Mouse (Mus musculus): ENCODE measurements at regions not wholly inside any gene's neighbourhood (a gene's known extent, or its start where the extent isn't known, plus 50 kb on each side); places are given as distances from the start of the nearest gene placed in this dataset.
A peak's percentile ranks its signal among the peaks of the same experiment; 100 is the strongest.

GRCm38 (mm10) chr15:3685254-3685653 lies 102.0 kb upstream of the Ghr start:
- DNase-seq (ENCODE audit: low spot score) = no peak

- DNase-seq (ENCODE audit: low spot score) = peak; percentile 4
Observed at GRCm38 (mm10) chr15:3677026-3677425, 93.7 kb upstream of the Ghr start.

GRCm38 (mm10) chr15:3672586-3672985 lies 89.3 kb upstream of the Ghr start:
- DNase-seq (ENCODE audit: low spot score) = no peak

- no peak for DNase-seq (ENCODE audit: low spot score)
Observed at GRCm38 (mm10) chr15:3671169-3671568, 87.9 kb upstream of the Ghr start.

- DNase-seq (ENCODE audit: low spot score) = no peak
Observed at GRCm38 (mm10) chr15:3669411-3669810, 86.1 kb upstream of the Ghr start.

- DNase-seq (ENCODE audit: low spot score) = no peak
Observed at GRCm38 (mm10) chr15:3668863-3669262, 85.6 kb upstream of the Ghr start.

GRCm38 (mm10) chr15:3648741-3649140 lies 65.4 kb upstream of the Ghr start:
- no peak for DNase-seq (ENCODE audit: low spot score)

- DNase-seq (ENCODE audit: low spot score) = no peak
Observed at GRCm38 (mm10) chr15:3640091-3640490, 56.8 kb upstream of the Ghr start.

Data from yolk sac, embryonic 10.5 days (tissue).